8 mouse cellular contexts compared by ENCODE assay signal in the genomic region with DNA sequence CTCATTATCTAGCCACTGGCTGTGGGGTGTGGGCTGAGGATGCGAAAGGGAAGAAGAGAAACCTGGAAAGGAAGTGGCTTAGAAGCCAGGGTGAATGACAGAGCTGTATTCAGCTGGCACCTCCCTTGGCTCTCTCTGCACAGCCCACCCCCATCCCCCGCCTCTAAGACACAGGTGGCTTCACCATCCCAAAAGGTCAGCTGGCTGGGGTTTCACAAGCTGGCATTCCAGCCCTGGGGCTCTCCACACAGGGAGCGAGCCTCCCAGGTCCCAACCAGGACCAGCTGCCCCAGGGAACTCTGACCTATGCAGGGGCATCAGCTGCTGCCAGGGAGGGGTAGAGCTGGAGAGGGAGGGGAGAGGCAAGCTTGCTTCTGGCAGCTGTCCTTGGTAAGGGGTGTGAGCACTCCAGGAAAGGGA.
DNase-seq lines count a peak whose midpoint lies in the region; ATAC-seq and TF ChIP-seq lines count a peak whose summit lies in the region.

No protein-coding gene starts in this region.

- no peak for TF ChIP-seq CTCF in C2C12 (IDR thresholded peaks at IDR 0.05; ENCODE audit: control insufficient read depth, insufficient read depth, insufficient read length)
- no peak for TF ChIP-seq CTCF in gastrocnemius, adult 2 months (IDR thresholded peaks at IDR 0.05)

- peaks cover 5% of the 10 kb centered on the region; the same call in 1 of the 2 replicates for H3K27me3 ChIP-seq in forebrain, embryonic 10.5 days (ENCODE audit: poor library complexity, severe bottlenecking)
- H3K27me3 ChIP-seq in forebrain, embryonic 11.5 days (ENCODE audit: control insufficient read depth, insufficient read depth, low read length), result no peaks in the 10 kb centered on the region
- H3K27me3 ChIP-seq in C2C12 (ENCODE audit: control insufficient read depth, insufficient read depth, insufficient read length), result no peaks in the 10 kb centered on the region

- no peaks in the 10 kb centered on the region for H3K79me2 ChIP-seq in C2C12 (ENCODE audit: control insufficient read depth, insufficient read depth)

- H3K4me1 ChIP-seq in forebrain, embryonic 10.5 days, result peaks cover 42% of the 10 kb centered on the region
- H3K4me1 ChIP-seq in forebrain, embryonic 11.5 days (replicated peaks; ENCODE audit: control insufficient read depth, insufficient read depth, low read length), result peaks cover 8% of the 10 kb centered on the region; the same call in 1 of the 2 replicates

- no peak overlapping the region for H3K9ac ChIP-seq in forebrain, embryonic 11.5 days (ENCODE audit: low read length)

- H3K4me3 ChIP-seq in forebrain, embryonic 10.5 days, result no peak overlapping the region
- no peak overlapping the region for H3K4me3 ChIP-seq in forebrain, embryonic 11.5 days (ENCODE audit: low read depth, low read length)
- H3K4me3 ChIP-seq in C2C12 (ENCODE audit: insufficient read depth, poor library complexity, severe bottlenecking), result no peak overlapping the region
- H3K4me3 ChIP-seq in gastrocnemius, adult 2 months, result peak overlapping the region; percentile 58; the same call in 1 of the 2 replicates

- H3K4me2 ChIP-seq in forebrain, embryonic 11.5 days (ENCODE audit: low read depth, low read length, severe bottlenecking), result no peak overlapping the region

- no peaks in the 10 kb centered on the region for H3K36me3 ChIP-seq in forebrain, embryonic 10.5 days (replicated peaks)
- no peaks in the 10 kb centered on the region for H3K36me3 ChIP-seq in forebrain, embryonic 11.5 days (ENCODE audit: control insufficient read depth, insufficient read depth, low read length)
- no peaks in the 10 kb centered on the region for H3K36me3 ChIP-seq in C2C12 (ENCODE audit: control insufficient read depth, insufficient read depth)

- intact Hi-C loops in gastrocnemius, adult 2 months (cut with DNase I), result loop anchor here (2.0 kb wide), 1 partner anchor 72 kb away; a partner anchor contains a TSS

- DNase-seq in forebrain, embryonic 10.5 days (ENCODE audit: extremely low spot score, low spot score), result no peak
- no peak for DNase-seq in forebrain, embryonic 11.5 days (ENCODE audit: low spot score)
- peak; percentile 93 for DNase-seq in gastrocnemius, adult 2 months
- DNase-seq in thymus, postnatal 14 days, result peak; percentile 78
- no peak for DNase-seq in cerebellum, adult 9-10 months
- no peak for DNase-seq in cerebellum, adult 11-12 months

- H3K79me3 ChIP-seq in C2C12 (ENCODE audit: low read depth), result no peaks in the 10 kb centered on the region

- 0 out of 2 replicates have a peak overlapping the region, but pooled peaks have one; percentile 40 for H3K27ac ChIP-seq in forebrain, embryonic 10.5 days
- no peak overlapping the region for H3K27ac ChIP-seq in forebrain, embryonic 11.5 days (ENCODE audit: low read depth, low read length)
- peak overlapping the region; percentile 93 for H3K27ac ChIP-seq in gastrocnemius, adult 2 months

- H3ac ChIP-seq in C2C12 (ENCODE audit: control insufficient read depth, insufficient read length, low read depth), result no peak overlapping the region

- ATAC-seq in forebrain, embryonic 11.5 days (replicated peaks; ENCODE audit: low FRiP score), result no peak; the same call in 1 of the 2 replicates
- peak; percentile 58 for ATAC-seq in megakaryocyte progenitor cell, adult 5-6 weeks (replicated peaks; ENCODE audit: poor library complexity)

- no peaks in the 10 kb centered on the region for H3K9me3 ChIP-seq in forebrain, embryonic 10.5 days
- H3K9me3 ChIP-seq in forebrain, embryonic 11.5 days (ENCODE audit: control insufficient read depth, low read length), result no peaks in the 10 kb centered on the region

- 67% methylated on average over 3 of the region's 3 CpGs for WGBS in forebrain, embryonic 10.5 days
- WGBS in forebrain, embryonic 11.5 days, result 71% methylated on average over 3 of the region's 3 CpGs

TF ChIP-seq in C2C12, 6 proteins besides CTCF, POLR2A, EP300 and RAD21:
- TF ChIP-seq FOSL1 (IDR thresholded peaks at IDR 0.05; ENCODE audit: insufficient read depth, low read length, poor library complexity, severe bottlenecking) (no peak), MYOD1 (IDR thresholded peaks at IDR 0.05; ENCODE audit: control insufficient read depth, insufficient read length, low read depth) (peak; percentile 10)

Comparison
In these comparisons a context has a peak if more than half of its experiments do, and no peak if none do; other contexts are left out.
1. DNase-seq: peak in gastrocnemius, adult 2 months (single experiment) and thymus, postnatal 14 days (single experiment); none in forebrain, embryonic 10.5 days (single experiment), forebrain, embryonic 11.5 days (single experiment), cerebellum, adult 9-10 months (single experiment) and cerebellum, adult 11-12 months (single experiment).